Mouse (Mus musculus) midbrain, postnatal 0 days (tissue): ENCODE results near the gene Pla2g12b. TPM values are rescaled to one million over a fixed set of nuclear protein-coding genes. Genes with fewer than 3 reads are reported as not detected.

Experiments
- ATAC-seq: fragments of 200-750 bp; cut with Nextera tagmentation; 2 replicates; pipeline ENCODE4 v1.8.0; 2017; ENCODE audit warnings: moderate number of reproducible peaks, mild to moderate bottlenecking, moderate TSS enrichment, moderate library complexity; ENCODE audit not compliant: low FRiP score
- DNase-seq: peaks from one replicate; pipeline ENCODE4 v3.0.0-alpha.2; 2015; ENCODE audit warnings: low spot score
- H3K27ac ChIP-seq: fragments of 300-500 bp; sonication (generic); 2 replicates; pipeline ENCODE4 v1.5.1; 2014; ENCODE audit warnings: low read depth, mild to moderate bottlenecking, low read length, mixed read lengths
- H3K27me3 ChIP-seq: fragments of 300-500 bp; sonication (generic); 2 replicates; pipeline ENCODE4 v1.6.1; 2014; ENCODE audit warnings: low read length, control low read depth, mixed read lengths; ENCODE audit not compliant: insufficient read depth
- H3K36me3 ChIP-seq: fragments of 300-500 bp; sonication (generic); 2 replicates; pipeline ENCODE4 v1.6.1; 2014; ENCODE audit warnings: low read length, control low read depth, mixed read lengths; ENCODE audit not compliant: insufficient read depth
- H3K4me1 ChIP-seq: fragments of 300-500 bp; sonication (generic); 2 replicates; pipeline ENCODE4 v1.6.1; 2014; ENCODE audit warnings: mild to moderate bottlenecking, control low read depth, antibody characterized with exemption, low read length, mixed read lengths; ENCODE audit not compliant: insufficient read depth
- H3K4me2 ChIP-seq: fragments of 300-500 bp; sonication (generic); 2 replicates; pipeline ENCODE4 v1.6.1; 2014; ENCODE audit warnings: low read depth, mild to moderate bottlenecking, low read length, mixed read lengths; ENCODE audit not compliant: poor library complexity, severe bottlenecking
- H3K4me3 ChIP-seq: fragments of 300-500 bp; sonication (generic); 2 replicates; pipeline ENCODE4 v1.5.1; 2014; ENCODE audit warnings: low read depth, mild to moderate bottlenecking, low read length, moderate library complexity
- H3K9ac ChIP-seq: fragments of 300-500 bp; sonication (generic); replicated peaks from 2 replicates; pipeline ENCODE4 v1.6.1; 2014; ENCODE audit warnings: mild to moderate bottlenecking, low read length, moderate library complexity, mixed read lengths; ENCODE audit not compliant: poor library complexity, severe bottlenecking
- H3K9me3 ChIP-seq: fragments of 300-500 bp; sonication (generic); 2 replicates; pipeline ENCODE4 v1.6.1; 2016; ENCODE audit warnings: low read length, control low read depth
- CTCF ChIP-seq: IDR thresholded peaks from 2 replicates; pipeline ENCODE4 v1.5.1; 2016; ENCODE audit warnings: antibody characterized with exemption, mild to moderate bottlenecking
- WGBS: fragments of 180-500 bp; shearing (Covaris S2); extraction: QIAGEN DNeasy Blood & Tissue Kit; methylation state at CpG from one replicate; pipeline ENCODE4 v1.1.7; 2014; 5-methylcytosine and 5-hydroxymethylcytosine counted together
- polyA plus RNA-seq: library from polyadenylated mRNA; unstranded; fragments of >200 nt; fragmentation: Nextera tagmentation; extraction: Ambion mirVana; gene quantifications from 2 replicates; pipeline ENCODE4 v1.2.1, GENCODE M21; 2015
- total RNA-seq: library from RNA; depleted of rRNA; stranded (reverse); fragments of >200 nt; gene quantifications from 2 replicates; pipeline ENCODE4 v1.2.3, GENCODE M21; 2014

The Pla2g12b gene
- total and polyA plus RNA-seq, 2 experiments from 2014 or later = not detected

DNA sequence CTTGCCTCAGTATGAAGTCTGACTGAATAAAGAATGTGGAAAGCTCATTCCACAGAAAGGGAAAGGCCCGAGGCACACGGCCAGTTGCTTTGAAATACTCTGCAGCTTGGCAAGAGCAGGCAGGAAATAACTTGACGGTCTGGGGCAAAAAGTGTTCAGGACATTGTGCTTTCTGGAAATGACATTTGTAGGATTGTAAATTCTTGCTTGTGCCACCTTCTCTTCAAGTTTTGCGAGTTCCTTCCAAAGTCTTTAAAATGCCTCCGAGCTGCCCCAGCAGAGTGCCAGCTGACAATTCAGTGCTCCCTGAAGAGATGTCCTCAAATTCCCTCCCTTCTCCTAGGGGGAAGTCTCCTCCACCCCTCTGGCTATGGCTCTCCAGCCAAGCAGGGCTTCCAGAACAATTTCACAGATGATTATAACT lies 36.1 kb downstream of the Pla2g12b start:
- 42% methylated on average over 5 of the region's 5 CpGs for WGBS
- Histone ChIP-seq H3K9me3 (no peaks in the 10 kb centered on the region), H3K27me3 (no peaks in the 10 kb centered on the region), H3K4me3 (no peak overlapping the region), H3K36me3 (no peaks in the 10 kb centered on the region), H3K4me1 (no peaks in the 10 kb centered on the region), H3K9ac (no peak overlapping the region), H3K27ac (no peak overlapping the region), H3K4me2 (no peak overlapping the region)
- ATAC-seq (no peak), DNase-seq (no peak)
- TF ChIP-seq CTCF = no peak

DNA sequence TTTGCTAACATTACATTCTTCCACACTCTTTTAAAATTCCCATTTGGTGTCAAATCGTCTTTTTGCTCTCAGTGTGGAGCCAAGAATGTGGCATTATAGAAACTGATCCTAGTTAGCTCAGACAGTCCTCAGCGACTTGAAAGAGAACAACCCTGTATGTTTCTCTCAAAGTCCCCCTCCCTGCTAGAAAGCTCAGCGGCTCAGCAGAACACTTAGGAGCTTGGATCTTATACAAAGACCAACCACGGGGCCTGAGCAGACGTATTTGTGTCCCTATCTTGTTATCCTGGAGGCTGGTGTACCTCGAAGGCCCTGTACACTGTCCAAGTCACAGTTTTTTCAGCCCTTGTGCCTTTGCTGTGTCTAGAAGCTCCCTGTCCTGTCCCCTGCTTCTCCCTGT lies 36.7 kb downstream of the Pla2g12b start:
- WGBS = 46% methylated on average over 6 of the region's 6 CpGs
- Histone ChIP-seq H3K4me3 (no peak overlapping the region), H3K9ac (no peak overlapping the region), H3K9me3 (no peaks in the 10 kb centered on the region), H3K36me3 (no peaks in the 10 kb centered on the region), H3K4me1 (no peaks in the 10 kb centered on the region), H3K27ac (no peak overlapping the region), H3K27me3 (no peaks in the 10 kb centered on the region), H3K4me2 (no peak overlapping the region)
- ATAC-seq (no peak), DNase-seq (no peak)
- TF ChIP-seq CTCF = no peak

DNA sequence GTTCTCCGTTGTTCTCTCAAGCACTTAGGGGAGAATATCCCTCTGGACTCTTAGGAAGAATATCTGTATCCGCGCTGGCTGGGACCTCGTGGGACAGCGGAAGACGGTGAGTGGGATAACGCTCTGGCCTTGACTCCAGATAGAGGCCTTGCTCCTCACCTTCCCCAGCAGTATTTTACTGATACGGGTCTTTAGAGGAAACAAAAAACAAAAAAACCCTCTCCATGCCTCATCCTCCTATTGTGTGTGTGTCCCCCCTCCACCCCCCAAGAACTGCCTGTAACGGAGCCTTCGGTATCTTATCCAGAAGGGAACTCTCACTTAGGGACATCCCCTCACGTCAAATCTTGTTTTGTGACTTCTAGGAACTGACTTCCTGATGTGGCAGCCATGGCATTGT lies 38.3 kb downstream of the Pla2g12b start, which contains the start of gene Oit3:
Gene Oit3, minus strand, starts transcription at position 44 of the 400 bp plus-strand sequence.
- no peaks in the 10 kb centered on the region for H3K36me3 ChIP-seq
- H3K9me3 ChIP-seq = no peaks in the 10 kb centered on the region
- DNase-seq = no peak
- no peak within 1 kb of the TSS for H3K9ac ChIP-seq
- ATAC-seq = no peak
- no peaks in the 10 kb centered on the region for H3K4me1 ChIP-seq
- WGBS = 87% methylated on average over 11 of the region's 11 CpGs
- no peak within 1 kb of the TSS for H3K4me3 ChIP-seq
- H3K4me2 ChIP-seq = no peak within 1 kb of the TSS
- H3K27ac ChIP-seq = no peak within 1 kb of the TSS
- H3K27me3 ChIP-seq = no peaks in the 10 kb centered on the region
- TF ChIP-seq CTCF = no peak

DNA sequence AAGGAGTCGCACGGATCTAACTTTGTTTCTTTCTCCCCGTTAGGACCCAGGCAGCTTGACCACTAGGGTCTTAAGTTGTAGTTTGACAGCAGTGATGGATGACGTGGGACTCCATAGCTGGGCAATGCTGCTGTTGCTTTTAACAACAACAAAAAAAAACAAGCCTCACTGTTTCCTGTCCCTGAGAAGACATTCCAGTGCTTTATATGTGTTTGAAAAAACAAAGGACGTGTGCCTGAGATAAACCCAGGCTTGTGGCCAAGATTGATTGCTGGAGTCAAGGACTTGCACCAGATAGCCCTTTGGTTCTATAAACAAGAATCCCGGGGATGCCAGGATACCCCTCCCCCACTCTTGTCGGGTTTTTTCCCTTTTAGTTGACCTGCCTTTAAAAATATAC lies 39.8 kb downstream of the Pla2g12b start:
- H3K27me3 ChIP-seq = no peaks in the 10 kb centered on the region
- no peaks in the 10 kb centered on the region for H3K9me3 ChIP-seq
- WGBS = 60% methylated on average over 7 of the region's 7 CpGs
- TF ChIP-seq CTCF = no peak
- DNase-seq = no peak
- no peak overlapping the region for H3K9ac ChIP-seq
- ATAC-seq = no peak
- no peaks in the 10 kb centered on the region for H3K4me1 ChIP-seq
- H3K36me3 ChIP-seq = no peaks in the 10 kb centered on the region
- H3K4me3 ChIP-seq = no peak overlapping the region
- H3K4me2 ChIP-seq = no peak overlapping the region
- H3K27ac ChIP-seq = no peak overlapping the region

DNA sequence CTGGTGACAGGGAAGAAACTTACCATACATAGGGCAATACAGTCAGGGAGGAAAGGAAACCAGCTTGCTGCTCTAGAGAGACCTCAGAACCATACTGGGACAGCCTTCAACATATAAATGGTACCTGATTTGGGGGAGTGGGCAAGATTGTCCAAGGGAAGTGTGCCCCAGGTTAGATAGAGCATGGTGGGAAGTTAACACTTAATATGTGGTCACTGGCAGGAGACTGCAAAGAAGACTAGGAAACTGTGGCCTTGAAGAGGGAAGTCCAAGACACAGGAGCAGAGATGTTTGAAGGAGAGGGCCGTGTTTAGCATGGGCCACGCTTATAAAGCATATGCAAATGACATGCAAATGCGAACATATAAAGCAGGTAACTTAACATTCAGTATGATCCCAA lies 40.6 kb downstream of the Pla2g12b start:
- WGBS = 62% methylated on average over 3 of the region's 3 CpGs
- no peaks in the 10 kb centered on the region for H3K4me1 ChIP-seq
- no peaks in the 10 kb centered on the region for H3K27me3 ChIP-seq
- H3K27ac ChIP-seq = no peak overlapping the region
- H3K4me3 ChIP-seq = no peak overlapping the region
- H3K9me3 ChIP-seq = no peaks in the 10 kb centered on the region
- no peak overlapping the region for H3K9ac ChIP-seq
- TF ChIP-seq CTCF = no peak
- ATAC-seq (no peak), DNase-seq (no peak)
- H3K4me2 ChIP-seq = no peak overlapping the region
- no peaks in the 10 kb centered on the region for H3K36me3 ChIP-seq

DNA sequence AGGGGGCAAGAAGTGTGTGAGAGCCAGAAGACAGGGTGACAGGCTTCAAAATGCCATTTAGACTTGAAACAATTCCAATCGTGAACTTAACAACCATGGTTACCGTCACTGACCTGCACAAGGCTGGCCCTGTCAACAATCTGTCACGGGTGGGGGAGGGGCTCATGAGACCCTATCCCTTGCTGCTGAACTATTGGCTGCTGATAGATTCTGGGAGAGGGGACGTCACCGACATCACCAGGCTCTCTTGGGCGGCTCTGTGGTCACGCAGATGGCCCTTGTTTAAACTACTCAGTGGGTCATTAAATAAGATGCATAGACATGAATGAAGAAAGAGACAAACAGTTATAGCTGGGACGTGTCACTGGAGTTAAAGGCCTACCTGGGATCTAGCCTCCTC lies 41.2 kb downstream of the Pla2g12b start:
- Histone ChIP-seq H3K9me3 (no peaks in the 10 kb centered on the region), H3K4me3 (no peak overlapping the region), H3K36me3 (no peaks in the 10 kb centered on the region), H3K27me3 (no peaks in the 10 kb centered on the region), H3K9ac (no peak overlapping the region), H3K4me1 (no peaks in the 10 kb centered on the region), H3K27ac (no peak overlapping the region), H3K4me2 (no peak overlapping the region)
- DNase-seq (no peak), ATAC-seq (no peak)
- WGBS = 35% methylated on average over 8 of the region's 8 CpGs
- TF ChIP-seq CTCF = no peak
